Mouse (Mus musculus): ENCODE results near the gene Akr1c18.
"Not testable (repeated sequence)": the region's sequence is repeated elsewhere in the genome, so short reads cannot be mapped to it uniquely, and the experiment has no call there.

Gene Akr1c18

DNA sequence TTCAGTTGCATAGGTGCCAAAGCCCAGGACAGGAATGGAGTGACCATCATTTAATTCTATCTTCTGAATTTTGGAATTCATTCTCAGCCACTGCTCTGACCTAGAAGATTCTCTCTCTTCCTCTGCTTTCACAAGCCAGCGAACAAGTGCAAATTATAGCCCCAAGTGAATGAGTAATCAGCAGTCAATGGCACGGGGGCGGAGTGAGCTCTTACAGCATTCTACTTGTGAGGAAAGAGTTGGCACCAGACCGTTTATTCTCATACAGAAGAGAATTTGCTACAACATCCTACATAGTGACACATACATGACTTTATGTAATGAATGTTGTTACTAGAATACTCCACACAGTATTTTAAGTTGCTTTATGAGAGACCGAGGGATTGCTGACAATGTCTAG is at the start of gene Akr1c18:
Akr1c18 (minus strand) TSS at position 137 of the 400 bp plus-strand sequence.
- CTCF ChIA-PET: no interaction called here

DNA sequence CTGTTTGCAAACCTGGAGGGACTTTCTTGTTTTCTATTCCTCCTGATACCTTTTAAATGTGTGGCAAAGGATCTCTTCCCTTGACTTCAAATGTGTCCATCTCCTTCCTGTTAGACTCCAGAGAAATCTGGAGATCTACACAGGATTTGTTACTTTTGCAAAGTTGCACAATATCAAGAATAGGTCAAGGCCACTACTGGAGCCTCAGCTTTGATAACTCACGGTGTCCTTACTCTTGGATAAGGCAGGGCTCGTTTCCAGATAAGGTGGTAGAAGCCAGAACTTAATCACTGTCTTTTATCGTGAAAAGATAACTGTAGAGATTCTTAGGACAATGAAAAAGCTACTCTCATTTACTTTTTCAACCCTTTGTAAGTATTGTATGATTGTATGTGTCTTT is 42.1 kb upstream of the Akr1c18 start:
- CTCF ChIA-PET: no interaction called here

DNA sequence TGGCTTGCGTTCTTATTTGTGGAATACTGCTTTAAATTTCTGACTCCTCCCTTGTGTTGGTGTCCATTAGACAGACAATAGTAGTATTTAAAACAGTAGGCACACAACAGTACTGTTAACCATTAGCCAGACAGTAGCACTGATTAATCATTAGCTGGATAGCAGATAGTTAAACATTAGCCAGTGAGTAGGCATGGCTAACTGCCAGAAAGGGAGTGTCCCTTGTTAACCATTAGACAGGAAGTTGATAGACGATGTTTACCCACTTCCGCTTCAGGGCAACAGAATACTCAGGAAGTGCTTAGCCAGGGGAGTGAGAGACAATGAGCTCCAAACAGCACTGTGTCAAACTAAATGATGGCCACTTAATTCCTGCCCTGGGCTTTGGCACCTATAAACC is 40.5 kb upstream of the Akr1c18 start, which contains the start of gene Akr1c13:
Akr1c13 (plus strand) TSS at position 247 of the 400 bp plus-strand sequence.
- CTCF ChIA-PET: no interaction called here

DNA sequence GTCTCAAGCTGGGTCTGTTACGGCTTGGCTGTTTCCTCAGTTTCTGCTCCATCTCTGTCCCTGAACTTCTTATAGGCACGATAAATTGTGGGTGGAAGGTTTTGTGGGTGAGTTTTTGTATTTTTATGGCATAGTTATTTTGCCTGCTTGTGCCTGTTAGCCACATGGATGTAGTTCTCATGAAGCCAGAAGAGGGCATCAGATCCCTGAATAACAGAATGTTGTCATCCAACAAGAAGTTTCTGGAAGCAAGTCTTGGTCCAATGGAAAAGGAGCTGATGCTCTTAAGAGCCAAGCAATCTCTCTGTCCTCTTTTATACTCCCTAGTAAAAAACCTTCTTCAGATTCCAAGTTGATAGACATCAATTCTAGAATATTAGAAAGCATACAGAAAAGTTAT is 37.7 kb upstream of the Akr1c18 start:
- CTCF ChIA-PET: no interaction called here

DNA sequence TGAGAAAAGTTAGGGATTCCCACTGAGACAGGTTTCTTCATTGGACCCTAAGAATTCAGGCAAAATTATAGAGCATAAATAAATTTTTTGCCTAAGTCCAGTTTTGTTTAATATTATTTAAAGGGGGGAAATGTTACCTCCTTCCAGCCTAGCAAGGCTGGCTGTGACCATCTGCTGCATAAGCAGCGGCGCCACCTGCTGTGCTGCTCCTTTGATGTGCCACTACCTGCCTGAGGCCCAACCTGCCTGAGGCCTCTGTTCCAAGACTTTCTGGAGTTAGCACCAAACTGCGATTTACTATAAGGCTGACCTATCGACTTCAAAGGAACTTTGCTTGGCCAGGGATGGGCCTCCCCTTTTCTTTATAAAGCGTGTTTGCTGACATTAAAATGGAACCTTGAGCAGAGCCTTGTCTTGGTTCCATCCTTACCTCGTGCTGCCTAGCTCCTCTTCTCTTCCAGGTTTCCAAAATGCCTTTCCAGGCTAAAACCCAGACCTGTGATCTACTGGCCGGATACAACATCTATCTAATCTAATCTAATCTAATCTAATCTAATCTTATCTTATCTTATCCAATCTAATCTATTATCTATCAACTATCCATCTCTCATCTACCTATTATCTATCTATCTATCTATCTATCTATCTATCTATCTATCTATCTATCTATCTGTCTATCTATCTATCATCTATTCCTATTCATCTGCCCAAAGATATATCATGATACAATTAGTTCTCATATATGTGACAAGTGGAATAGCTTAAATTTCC is 36.4 kb upstream of the Akr1c18 start:
- CTCF ChIA-PET: not testable (repeated sequence)

DNA sequence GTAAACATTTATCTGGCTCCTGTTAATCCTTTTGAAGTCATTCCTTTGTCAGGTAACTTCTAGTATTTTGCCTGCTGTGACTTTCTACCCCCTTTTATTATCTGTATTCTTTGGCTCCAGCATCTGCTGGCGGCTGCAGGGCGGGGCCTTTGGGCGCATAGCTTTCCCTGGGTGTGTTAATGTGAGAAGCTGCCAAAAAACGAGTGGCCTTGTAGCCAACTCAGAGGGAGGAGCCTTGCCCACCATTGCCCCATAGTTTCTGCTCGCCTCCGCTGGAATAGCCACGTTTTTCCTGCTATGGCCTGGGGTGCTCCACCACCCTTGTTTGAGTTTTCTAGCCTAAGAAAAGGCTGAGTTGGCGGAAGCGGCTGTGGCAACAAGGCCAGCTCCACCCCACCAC is 32.7 kb upstream of the Akr1c18 start:
- CTCF ChIA-PET: no interaction called here

DNA sequence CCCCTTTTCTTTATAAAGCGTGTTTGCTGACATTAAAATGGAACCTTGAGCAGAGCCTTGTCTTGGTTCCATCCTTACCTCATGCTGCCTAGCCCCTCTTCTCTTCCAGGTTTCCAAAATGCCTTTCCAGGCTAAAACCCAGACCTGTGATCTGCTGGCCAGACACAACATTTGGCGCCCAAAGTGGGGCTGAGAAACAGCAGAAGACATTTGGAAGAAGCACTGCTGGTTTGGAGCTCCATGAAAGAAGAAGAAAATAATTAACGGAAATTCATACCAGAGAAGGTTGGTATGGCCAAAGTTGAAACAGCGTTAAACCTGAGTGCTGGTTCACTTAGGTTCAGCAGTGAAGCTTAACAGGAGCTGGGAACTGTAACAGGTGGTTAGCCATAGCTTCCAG is 30.9 kb upstream of the Akr1c18 start:
- CTCF ChIA-PET: not testable (repeated sequence)

DNA sequence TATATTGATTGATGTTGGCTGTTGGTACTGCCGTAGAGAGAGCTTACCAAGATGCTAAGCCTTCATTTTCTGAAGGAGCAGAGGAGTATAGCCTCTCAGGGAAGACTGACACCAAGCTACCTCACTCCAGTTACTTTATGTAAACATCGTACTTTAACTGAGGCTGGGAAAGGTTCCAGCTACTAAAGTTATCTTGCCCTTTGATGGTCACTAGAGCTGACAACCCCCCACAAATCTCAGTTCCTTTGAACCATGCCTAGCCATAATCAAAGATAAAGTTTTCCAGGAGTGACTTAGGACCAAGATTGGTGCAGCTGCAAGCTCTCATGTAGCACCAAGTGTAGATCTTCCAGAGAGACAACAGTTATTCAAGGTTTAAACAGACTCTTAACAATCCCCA is 22.5 kb upstream of the Akr1c18 start:
- CTCF ChIA-PET: no interaction called here

DNA sequence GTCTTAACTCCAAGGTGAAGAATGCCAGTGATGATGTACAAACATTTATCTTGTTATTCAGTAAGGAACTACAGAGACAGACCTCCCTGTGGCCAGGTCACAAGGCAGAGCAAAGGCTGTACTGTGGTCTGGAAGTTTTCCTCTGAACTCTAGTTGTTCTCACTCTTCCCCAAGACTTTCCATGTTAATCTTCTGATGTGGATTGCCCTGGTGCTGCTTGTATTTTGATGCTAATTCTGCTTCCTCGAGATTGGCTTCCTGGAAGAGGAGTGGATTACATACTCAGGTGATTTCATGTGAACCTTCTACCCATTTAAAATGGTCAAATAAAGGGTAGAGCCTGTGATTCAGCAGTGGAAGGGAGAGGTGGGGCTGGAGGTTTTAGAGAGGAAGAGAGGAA is 17.6 kb upstream of the Akr1c18 start:
- CTCF ChIA-PET: no interaction called here

DNA sequence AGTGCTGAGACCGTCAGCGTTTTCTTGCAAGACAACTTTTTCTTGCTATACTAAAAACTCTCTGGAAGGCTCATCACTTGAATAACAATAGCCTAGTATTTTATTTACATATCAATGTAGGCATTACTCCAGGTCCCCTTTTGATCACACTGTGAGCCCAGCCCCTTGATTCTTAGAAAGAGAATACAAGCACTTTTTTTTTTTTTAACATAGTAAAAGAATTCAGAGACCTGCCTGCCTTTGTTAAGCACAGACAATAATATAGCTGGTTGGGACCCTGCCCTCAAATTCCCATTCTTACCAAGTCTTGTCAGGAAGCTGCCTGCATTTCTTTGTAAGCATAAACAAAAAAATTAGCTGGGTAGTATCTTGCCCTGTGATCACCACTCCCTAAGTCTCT is 4.8 kb upstream of the Akr1c18 start:
- CTCF ChIA-PET: no interaction called here

DNA sequence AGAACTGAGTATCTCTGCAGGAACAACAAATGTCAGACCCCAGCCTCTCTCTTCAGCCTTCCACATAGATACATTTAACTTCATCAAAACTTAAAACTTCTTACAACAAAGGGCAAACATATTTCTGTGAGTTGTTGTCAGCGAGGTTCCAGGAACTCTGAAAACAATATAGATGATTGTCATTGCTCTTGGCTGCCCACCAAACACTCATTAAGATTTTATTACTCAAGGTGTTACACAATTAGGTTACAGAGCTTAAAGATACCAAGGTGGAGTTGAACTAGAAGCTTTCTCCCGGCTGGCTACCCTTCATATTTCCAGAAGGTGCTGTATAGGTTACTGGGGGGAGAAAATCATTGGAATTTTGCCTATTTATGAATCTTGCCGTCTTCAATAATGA is 3.1 kb upstream of the Akr1c18 start:
- CTCF ChIA-PET: no interaction called here

DNA sequence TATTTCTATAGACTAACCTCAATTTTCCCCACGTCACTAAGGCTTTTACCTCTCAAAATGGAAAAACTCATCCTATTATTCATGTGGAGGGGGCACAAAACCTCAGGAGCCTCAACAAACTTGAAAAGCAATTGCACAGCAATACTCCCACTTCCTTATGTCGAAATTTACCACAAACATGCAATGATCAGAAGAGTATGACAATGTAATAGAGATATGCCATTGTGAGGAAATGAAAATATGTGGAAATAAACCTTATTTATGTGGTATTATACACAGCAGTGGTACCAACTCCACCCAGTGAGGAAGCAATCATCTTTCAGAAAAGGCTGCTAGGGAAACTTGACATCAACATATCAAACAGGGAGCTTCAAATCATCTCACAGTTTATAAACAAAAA is 2.5 kb upstream of the Akr1c18 start:
- CTCF ChIA-PET: no interaction called here

DNA sequence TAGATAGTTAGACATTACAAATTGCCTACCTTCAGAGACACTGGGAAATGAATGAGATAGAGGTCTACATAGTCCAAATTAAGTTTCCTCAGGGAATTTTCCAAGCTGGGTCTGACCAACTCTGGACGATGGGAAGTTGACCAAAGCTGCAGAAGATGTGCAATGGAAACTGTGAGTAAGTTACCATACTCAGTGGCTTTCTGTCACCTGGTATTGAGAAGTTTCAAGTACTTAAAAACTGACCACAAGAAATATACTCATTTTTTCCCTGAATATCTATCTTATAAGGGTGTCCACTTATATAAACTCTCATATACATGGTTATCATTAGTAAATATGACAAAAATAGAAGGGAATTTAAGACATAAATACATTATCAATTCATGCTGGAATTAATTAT is 6.2 kb downstream of the Akr1c18 start:
- CTCF ChIA-PET: no interaction called here

DNA sequence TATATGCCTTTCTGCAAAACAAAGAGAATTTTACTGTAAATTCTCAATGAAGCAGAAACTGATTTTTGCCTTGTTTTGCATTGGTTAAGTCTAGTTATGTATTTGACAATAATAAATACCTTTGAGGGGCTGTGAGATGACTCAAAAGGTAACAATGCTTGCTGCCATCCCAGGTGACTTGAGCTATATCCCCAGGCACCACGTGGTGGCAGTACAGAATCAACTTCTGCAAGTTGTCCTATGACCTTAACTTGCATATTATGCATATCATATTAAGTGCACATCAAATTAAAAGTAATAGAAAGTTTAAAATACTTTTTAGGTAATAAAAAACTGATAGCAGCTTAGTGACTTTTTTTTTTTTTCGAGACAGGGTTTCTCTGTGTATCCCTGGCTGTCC is 17.4 kb downstream of the Akr1c18 start:
- CTCF ChIA-PET: no interaction called here

DNA sequence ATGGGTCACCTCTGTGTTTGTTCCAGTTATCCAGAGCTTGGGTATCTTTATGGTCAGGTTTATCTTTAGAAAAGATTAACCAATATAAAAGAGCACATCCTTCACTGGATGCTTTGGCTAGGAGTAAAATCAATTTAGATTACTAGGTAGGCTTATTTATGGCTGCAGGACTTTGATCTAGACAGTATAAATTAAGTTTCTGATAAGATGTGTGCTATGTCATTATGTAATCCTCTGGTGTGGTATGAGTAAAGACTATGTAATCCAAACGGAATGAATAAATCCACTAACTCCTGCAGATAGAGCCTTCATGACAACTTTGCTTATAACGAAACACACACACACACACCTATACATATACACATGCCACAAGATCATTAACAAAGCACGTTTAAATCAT is 18.7 kb downstream of the Akr1c18 start:
- CTCF ChIA-PET: no interaction called here

DNA sequence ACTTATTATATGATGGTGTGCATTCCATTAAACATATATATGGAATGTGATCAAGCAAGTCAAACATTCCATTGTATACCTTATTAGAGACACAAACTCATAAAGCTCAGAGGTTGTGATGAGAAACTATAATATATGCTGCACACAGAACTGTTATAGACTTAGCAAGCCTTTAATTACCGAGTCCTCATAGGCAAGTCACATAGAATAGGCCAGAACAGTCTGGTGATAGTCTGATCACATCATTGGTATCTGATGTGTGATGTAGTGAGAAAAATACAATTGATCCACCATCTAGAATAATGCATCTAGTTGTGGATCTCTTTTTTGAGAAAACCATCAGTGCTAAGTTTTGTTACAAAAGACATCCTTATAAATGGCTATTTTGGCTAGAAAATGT is 19.1 kb downstream of the Akr1c18 start:
- CTCF ChIA-PET: no interaction called here

DNA sequence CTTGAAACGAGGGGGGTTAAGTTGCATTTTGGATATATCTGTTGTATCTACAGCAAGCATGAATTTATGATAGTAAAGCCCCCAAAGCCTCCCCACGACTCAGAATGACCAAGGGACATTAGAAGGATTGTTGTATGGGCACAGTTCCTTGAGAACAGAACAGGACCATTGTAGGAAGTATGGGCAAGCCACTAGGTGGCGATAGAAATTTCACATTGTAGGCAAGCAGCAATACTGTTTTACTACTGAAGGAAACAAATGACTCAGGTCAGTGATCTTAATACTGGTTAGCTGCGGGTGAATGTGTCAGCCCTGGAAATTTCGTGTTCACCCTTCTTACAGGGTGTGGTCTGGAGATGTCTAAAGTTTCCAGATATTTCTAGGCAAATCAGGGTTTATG is 21.4 kb downstream of the Akr1c18 start:
- CTCF ChIA-PET: no interaction called here

DNA sequence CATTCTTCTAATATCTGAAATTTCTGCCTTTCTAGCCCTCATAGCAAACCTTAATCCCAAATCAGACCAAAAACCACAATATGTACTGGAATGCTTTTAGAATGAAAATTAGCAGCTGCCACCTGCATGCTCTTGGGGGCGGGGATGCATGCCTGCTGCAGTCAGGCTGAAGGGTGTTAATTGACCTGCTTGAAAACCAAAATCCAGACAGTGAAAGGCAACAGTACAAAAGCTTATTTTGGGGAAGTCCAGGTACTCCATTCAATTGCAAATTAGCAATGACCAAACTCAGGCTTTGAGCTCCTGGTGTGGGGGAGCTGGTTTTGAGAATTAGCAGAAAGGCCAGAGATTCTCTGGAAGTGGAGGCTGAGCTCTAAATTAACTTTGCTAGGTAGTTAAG is 24.6 kb downstream of the Akr1c18 start:
- CTCF ChIA-PET: not testable (repeated sequence)

DNA sequence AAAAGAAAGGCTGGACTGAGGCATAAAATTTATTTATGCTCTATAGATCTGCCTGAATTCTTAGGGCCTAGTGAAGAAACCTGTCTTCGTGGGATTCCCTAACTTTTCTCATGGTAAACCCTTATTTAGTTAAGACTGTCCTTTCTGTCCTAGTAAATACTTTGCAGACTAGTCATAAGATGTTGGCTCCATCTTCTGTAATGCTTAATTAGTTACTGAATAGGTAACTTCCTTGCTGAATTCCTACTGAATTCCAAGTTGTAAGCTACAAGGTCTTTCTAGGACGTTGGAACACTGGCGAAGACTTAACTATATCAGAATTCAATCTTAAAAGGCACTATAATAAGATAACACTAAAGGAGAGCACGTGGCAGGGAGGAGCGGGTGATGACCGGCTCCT is 26.0 kb downstream of the Akr1c18 start:
- CTCF ChIA-PET: not testable (repeated sequence)

DNA sequence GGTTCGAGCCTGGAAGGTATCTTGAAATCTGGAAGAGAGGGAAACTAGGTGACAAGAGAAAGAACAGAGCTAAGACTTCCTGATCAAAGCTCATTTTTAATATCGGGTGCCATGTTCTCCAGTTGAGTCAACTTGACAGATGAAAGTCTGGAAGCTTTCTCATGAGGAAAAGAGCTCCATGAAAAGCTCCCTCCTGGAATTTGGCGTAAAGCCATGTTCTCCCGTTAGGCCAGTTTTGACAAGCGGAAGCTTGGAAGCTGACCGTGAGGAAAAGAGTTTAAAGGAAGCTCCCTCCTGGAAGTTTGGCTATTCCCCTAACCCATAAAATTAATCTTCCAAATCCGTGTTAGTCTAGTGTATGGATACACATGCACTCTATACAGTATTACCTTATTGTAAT is 27.3 kb downstream of the Akr1c18 start:
- CTCF ChIA-PET: no interaction called here

DNA sequence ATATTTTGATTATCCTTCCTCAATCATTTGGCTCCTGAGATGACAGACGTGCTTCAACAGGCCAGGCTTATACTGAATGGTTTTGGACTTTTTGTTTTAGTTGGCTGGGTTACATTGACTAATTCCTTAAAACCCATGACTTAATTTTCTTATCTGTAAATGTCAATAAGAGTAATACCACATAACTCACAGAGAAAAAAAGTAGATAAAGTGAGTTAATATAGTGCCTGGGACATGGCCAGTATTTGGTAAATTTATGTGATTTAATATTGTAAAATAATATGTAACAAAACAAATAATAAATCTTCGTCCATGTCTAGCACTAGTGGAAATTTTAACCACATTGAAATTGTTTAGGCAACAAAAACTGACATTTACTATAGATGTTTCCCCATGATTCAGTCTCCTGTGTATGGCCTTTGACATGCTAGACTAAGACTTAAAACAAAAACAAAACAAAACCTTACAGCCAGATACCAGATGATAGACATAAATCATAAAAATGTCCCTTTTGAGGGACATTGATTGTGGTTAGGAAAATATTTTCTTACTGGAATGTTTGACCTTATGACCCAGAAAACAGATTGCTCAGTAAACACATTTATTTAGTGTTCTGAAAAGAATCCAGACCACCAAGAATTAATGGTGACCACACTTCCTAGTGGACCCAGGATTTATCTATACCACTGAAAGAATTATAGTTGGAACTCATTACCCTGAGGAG is 31.1 kb downstream of the Akr1c18 start:
- CTCF ChIA-PET: no interaction called here

DNA sequence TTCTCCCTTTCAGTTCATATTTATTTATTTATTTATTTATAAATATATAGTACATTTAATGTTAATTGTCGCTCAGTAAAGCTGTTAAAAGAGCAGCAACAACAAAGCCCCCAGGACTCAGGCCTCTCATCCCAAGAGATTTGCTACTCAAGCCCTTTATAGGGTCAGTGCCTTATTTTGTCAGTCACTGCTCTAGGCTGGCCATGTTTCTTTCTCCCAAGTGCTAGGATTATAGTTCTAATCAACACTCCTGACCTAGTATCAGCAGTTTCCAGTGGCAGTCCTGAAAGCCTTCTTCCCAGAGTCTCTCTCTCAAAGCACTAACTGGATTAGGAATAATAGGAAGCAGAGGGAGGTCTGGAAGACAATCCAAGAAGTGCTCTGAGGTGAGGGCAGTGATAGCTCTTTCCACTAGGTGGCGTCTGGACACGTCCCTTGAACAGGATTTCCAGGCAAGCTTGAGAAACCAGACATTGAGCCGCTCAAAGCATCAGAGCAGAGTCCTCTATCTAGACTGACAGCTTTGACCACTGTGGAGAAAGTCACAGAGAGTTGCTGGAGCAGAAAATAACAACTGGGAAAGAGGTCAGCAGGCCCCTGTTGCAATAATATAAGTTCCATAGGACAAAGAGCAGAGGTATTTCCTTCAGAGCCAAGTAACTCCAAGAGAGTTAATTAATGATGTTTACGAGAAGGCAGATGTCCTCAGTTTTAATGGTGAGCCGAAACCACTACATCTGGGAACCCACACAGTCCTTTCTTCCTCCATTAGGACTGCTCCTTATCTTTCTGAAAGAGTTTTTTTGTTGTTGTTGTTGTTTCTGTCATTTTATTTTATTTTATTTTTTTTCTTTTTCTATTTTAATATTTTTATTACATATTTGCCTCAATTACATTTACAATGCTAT is 39.9 kb downstream of the Akr1c18 start:
- CTCF ChIA-PET: no interaction called here

DNA sequence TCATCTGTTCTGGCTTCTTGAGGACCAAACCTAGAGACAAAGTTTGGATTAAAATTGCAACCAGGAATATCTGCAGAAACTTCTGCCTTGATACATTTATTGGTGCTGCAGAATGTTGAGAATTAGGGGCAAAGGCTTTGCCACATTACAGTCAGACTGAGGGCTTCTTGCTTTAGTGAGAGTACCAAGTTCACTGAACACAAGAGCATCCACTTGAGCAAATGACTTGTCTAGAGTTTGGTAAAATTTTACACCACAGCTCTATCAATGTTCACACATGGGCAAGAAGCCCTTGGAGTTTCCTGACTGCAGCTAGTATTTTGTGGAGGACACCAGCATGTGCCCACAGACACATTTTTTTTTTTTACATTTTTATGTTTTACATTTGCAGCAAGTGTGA is 47.7 kb downstream of the Akr1c18 start:
- CTCF ChIA-PET: no interaction called here
